Mouse (Mus musculus): ENCODE data around the gene Rabgap1l. TPM values are rescaled to one million over a fixed set of nuclear protein-coding genes. Genes with fewer than 3 reads are reported as not detected.

Rabgap1l gene
- total and polyA plus RNA-seq, 2 experiments from 2014 or later, result 27.4 to 140 TPM

DNA sequence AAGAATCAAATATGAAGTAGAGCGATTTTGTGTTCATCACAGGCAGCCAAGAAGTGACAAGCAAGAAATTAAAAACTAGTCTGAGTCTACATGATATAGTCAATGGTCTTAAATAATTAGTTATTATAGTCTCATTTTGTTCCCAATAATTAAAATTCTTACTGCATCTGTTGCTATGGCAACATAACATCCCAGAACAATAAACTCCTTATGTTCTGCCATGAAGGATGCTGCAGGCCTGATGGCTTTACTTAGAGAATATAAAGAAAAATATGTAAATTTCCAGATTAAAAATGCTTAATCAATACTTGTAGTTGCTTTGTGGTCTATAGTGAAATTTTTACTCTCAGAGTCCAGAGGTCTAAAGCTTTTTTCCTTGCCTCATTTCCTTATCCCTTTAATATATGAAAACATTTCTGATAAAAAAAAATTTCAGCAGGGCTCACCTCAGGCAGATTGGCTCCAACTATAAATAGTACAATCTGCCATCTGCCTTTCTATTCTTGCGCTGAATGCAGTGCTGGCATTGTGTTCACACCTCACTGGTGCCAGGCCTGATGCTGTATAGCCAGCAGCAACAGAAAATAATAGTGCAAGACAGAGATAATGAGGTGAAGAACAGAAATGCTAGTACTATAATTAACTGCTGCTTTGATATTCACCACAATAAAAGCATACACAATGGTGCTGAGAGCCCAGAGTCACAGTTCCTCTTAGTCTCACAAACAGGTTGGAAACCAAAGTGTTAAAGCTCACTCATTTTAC is 258.3 kb downstream of the Rabgap1l start:
- ATAC-seq (peak; percentile 88), DNase-seq (peak; percentile 66)
- 22% methylated on average over 2 of the region's 2 CpGs for WGBS
- H3K27me3 ChIP-seq (ENCODE audit: insufficient read depth, low read length), result no peaks in the 10 kb centered on the region
- 0 out of 2 replicates have a peak overlapping the region, but pooled peaks have one; percentile 24 for H3K27ac ChIP-seq (ENCODE audit: low read depth, low read length)
- no peaks in the 10 kb centered on the region for H3K36me3 ChIP-seq (ENCODE audit: insufficient read depth)
- H3K9ac ChIP-seq, result no peak overlapping the region
- no peak overlapping the region for H3K4me3 ChIP-seq (ENCODE audit: low read depth, low read length)
- H3K4me1 ChIP-seq (ENCODE audit: insufficient read depth), result peaks cover 6% of the 10 kb centered on the region; the same call in 1 of the 2 replicates
- H3K4me2 ChIP-seq (ENCODE audit: low read depth), result no peak overlapping the region
- H3K9me3 ChIP-seq (ENCODE audit: low read length), result no peaks in the 10 kb centered on the region
- no peak for TF ChIP-seq CTCF (IDR thresholded peaks at IDR 0.05; ENCODE audit: low read depth)

DNA sequence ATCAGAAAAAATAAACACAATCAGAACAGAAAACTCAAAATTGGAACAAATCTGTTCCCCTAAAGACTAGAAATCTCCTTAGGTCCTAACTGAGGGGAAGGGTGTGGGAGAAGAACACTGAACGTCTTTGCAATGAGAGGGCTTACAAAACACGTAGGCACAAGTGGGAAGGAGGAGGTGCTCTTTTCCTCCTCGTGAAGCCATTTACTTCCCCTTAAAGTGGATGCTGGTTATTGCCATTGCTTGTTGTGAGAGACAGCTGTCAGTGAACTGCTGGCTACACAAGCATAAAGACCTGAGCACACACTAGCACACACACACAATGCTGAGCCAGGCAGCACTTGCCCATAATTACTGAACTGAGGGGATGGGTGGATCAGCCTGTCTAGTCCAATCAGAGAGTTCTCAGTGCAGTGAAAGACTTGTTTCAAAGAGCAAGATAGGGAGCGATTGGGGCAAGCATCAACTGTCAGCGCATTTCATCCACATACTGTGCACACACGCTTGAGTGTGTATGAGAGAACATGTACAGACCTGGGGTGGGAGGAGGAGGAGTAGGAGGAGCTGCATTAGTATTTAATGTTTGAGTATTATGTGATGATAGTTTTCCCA is 259.7 kb downstream of the Rabgap1l start:
- peaks cover 6% of the 10 kb centered on the region; the same call in 1 of the 2 replicates for H3K4me1 ChIP-seq (ENCODE audit: insufficient read depth)
- no peaks in the 10 kb centered on the region for H3K9me3 ChIP-seq (ENCODE audit: low read length)
- H3K27ac ChIP-seq (ENCODE audit: low read depth, low read length), result 0 out of 2 replicates have a peak overlapping the region, but pooled peaks have one; percentile 29
- H3K4me3 ChIP-seq (ENCODE audit: low read depth, low read length), result no peak overlapping the region
- H3K9ac ChIP-seq, result no peak overlapping the region
- DNase-seq (peak; percentile 9), ATAC-seq (peak; percentile 34)
- no peak for TF ChIP-seq CTCF (IDR thresholded peaks at IDR 0.05; ENCODE audit: low read depth)
- no peaks in the 10 kb centered on the region for H3K36me3 ChIP-seq (ENCODE audit: insufficient read depth)
- WGBS, result 27% methylated on average over 6 of the region's 6 CpGs
- no peaks in the 10 kb centered on the region for H3K27me3 ChIP-seq (ENCODE audit: insufficient read depth, low read length)
- H3K4me2 ChIP-seq (ENCODE audit: low read depth), result no peak overlapping the region

DNA sequence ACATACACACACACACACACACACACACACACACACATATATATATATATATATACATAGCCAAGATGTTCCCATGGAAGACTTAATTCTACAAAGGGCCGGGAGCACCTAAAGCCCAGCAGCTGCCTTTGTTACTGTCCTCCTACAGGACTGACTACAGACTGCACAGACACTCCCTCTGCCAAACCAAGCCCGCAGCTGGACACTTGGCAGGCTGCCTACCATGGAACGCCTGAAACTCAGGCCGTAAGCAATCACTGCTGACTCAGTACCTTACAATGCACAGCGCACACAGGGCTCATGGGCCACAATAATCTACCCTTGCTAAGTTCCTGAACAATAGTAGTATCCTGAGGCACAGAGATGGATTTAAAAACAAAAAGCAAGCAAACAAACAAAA is 261.6 kb downstream of the Rabgap1l start:
- ATAC-seq, result peak; percentile 64
- peak; percentile 14; the same call in 1 of the 2 replicates for TF ChIP-seq CTCF (IDR thresholded peaks at IDR 0.05; ENCODE audit: low read depth)
- H3K27me3 ChIP-seq (ENCODE audit: insufficient read depth, low read length), result no peaks in the 10 kb centered on the region
- H3K27ac ChIP-seq (ENCODE audit: low read depth, low read length), result no peak overlapping the region
- no peak overlapping the region for H3K4me3 ChIP-seq (ENCODE audit: low read depth, low read length)
- no peaks in the 10 kb centered on the region for H3K36me3 ChIP-seq (ENCODE audit: insufficient read depth)
- H3K4me1 ChIP-seq (ENCODE audit: insufficient read depth), result peaks cover 6% of the 10 kb centered on the region; the same call in 1 of the 2 replicates
- no peak overlapping the region for H3K4me2 ChIP-seq (ENCODE audit: low read depth)
- no peaks in the 10 kb centered on the region for H3K9me3 ChIP-seq (ENCODE audit: low read length)
- peak; percentile 64 for DNase-seq
- WGBS, result 8% methylated on average over 5 of the region's 5 CpGs
- no peak overlapping the region for H3K9ac ChIP-seq

DNA sequence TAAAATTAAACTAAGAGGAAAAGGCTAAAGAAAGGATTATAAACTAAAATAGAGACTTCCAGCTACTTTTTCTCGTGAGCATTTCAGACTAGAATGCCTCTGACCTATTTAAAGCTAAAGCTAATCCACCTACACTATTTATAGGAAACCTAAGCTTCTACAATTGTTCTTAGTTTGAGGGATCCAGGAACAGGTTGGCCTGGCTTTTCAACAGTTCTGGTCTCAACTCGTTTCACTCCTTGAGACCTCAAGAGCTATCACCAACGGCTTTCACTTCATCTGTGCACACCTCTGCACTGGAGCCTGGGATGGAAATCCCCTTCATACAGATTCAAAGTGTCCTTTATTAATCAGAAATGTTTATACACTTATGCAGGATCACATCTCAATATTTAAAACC is 271.1 kb downstream of the Rabgap1l start:
- Histone ChIP-seq H3K9me3 (ENCODE audit: low read length) (no peaks in the 10 kb centered on the region), H3K27me3 (ENCODE audit: insufficient read depth, low read length) (no peaks in the 10 kb centered on the region), H3K9ac (no peak overlapping the region), H3K4me3 (ENCODE audit: low read depth, low read length) (no peak overlapping the region), H3K27ac (ENCODE audit: low read depth, low read length) (no peak overlapping the region), H3K4me1 (ENCODE audit: insufficient read depth) (no peaks in the 10 kb centered on the region), H3K36me3 (ENCODE audit: insufficient read depth) (no peaks in the 10 kb centered on the region), H3K4me2 (ENCODE audit: low read depth) (no peak overlapping the region)
- no peak for TF ChIP-seq CTCF (IDR thresholded peaks at IDR 0.05; ENCODE audit: low read depth)
- no peak for ATAC-seq
- WGBS, result 55% methylated on average over 3 of the region's 3 CpGs
- DNase-seq, result no peak

DNA sequence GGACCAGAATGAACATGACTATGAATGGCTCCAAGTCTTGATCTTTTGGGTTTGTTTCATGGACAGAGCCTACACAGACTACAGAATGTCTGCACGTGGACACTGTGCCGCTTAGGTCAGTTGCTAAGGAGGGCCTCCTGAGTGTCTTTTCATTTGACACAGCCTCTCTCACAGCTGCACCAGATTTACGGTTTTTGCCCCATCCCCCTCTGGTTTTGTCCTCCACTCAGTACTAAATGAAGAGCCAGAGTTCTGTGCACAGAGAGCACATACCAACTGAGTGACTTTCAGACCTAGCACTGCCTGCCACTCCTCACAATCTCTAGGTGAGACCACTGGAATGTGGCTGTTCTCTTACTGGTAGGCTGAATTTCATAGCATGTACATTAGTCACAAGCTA is 272.3 kb downstream of the Rabgap1l start:
- TF ChIP-seq CTCF (IDR thresholded peaks at IDR 0.05; ENCODE audit: low read depth), result no peak
- Histone ChIP-seq H3K27me3 (ENCODE audit: insufficient read depth, low read length) (no peaks in the 10 kb centered on the region), H3K4me2 (ENCODE audit: low read depth) (no peak overlapping the region), H3K4me3 (ENCODE audit: low read depth, low read length) (no peak overlapping the region), H3K36me3 (ENCODE audit: insufficient read depth) (no peaks in the 10 kb centered on the region), H3K9me3 (ENCODE audit: low read length) (no peaks in the 10 kb centered on the region), H3K27ac (ENCODE audit: low read depth, low read length) (no peak overlapping the region), H3K9ac (no peak overlapping the region), H3K4me1 (ENCODE audit: insufficient read depth) (no peaks in the 10 kb centered on the region)
- ATAC-seq (no peak), DNase-seq (no peak)
- WGBS, result 38% methylated on average over 3 of the region's 3 CpGs

DNA sequence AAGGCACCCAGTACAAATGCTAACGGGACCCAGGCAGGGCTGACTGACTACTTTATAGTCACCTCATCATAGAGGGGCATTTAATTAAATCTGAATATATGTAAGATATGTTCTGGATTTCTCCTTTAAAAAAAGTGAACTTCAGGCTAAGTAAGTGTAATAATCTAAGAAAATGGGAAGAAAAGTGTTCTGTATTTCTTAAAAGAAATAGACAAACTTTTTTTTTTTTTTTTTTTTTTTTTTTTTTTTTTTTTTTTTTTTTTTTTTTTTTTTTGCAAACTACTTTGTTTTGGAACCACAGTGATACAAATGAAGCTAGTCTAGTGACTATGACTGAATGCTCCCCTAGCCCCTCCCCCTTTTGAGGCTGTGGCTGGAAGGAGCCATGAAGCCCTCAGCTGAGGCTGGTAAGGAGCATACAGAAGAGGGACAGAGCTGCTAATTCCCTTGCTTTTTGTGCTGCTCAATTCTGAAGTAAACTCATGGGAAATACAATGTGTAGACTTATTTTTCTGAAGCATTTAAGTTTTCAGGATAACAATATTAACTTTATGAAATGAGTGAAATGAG is 273.0 kb downstream of the Rabgap1l start:
- Histone ChIP-seq H3K27ac (ENCODE audit: low read depth, low read length) (no peak overlapping the region), H3K27me3 (ENCODE audit: insufficient read depth, low read length) (no peaks in the 10 kb centered on the region), H3K4me2 (ENCODE audit: low read depth) (no peak overlapping the region), H3K4me3 (ENCODE audit: low read depth, low read length) (no peak overlapping the region), H3K9ac (no peak overlapping the region), H3K4me1 (ENCODE audit: insufficient read depth) (no peaks in the 10 kb centered on the region), H3K9me3 (ENCODE audit: low read length) (no peaks in the 10 kb centered on the region), H3K36me3 (ENCODE audit: insufficient read depth) (no peaks in the 10 kb centered on the region)
- DNase-seq (no peak), ATAC-seq (no peak)
- WGBS, result 64% methylated on average over 1 of the region's 1 CpGs
- TF ChIP-seq CTCF (IDR thresholded peaks at IDR 0.05; ENCODE audit: low read depth), result no peak

DNA sequence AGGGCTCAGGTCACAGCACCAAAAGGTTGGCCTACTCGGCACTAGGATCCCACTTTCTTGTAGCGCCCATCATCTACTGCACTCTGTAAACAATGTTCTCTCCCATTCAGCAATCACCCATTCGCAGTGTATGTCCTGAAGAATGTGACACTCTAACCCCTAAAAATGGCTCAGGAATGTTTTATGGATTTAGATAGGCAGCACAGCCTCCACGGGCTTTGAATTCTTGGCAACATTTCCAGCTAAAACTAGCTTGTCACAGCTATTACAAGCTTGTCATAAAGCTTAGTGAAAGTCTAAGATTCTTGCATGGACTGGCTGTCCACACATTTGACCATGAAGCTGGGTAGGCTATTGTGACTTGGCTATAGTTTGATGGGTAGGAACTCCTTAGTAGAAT is 274.5 kb downstream of the Rabgap1l start:
- ATAC-seq (no peak), DNase-seq (no peak)
- Histone ChIP-seq H3K36me3 (ENCODE audit: insufficient read depth) (no peaks in the 10 kb centered on the region), H3K9ac (no peak overlapping the region), H3K9me3 (ENCODE audit: low read length) (no peaks in the 10 kb centered on the region), H3K4me2 (ENCODE audit: low read depth) (no peak overlapping the region), H3K4me1 (ENCODE audit: insufficient read depth) (no peaks in the 10 kb centered on the region), H3K4me3 (ENCODE audit: low read depth, low read length) (no peak overlapping the region), H3K27me3 (ENCODE audit: insufficient read depth, low read length) (no peaks in the 10 kb centered on the region), H3K27ac (ENCODE audit: low read depth, low read length) (no peak overlapping the region)
- TF ChIP-seq CTCF (IDR thresholded peaks at IDR 0.05; ENCODE audit: low read depth), result no peak
- 78% methylated on average over 4 of the region's 4 CpGs for WGBS

All from forebrain, postnatal 0 days (tissue).